Mouse (Mus musculus) adipocyte (in vitro differentiated cells): ENCODE data around the gene Nosip.
A peak's percentile ranks its signal among the peaks of the same experiment; 100 is the strongest.
"Not testable (repeated sequence)": the region's sequence is repeated elsewhere in the genome, so short reads cannot be mapped to it uniquely, and the experiment has no call there.

Experiments
- DNase-seq: peaks from one replicate; pipeline ENCODE4 v3.0.0-alpha.2; 2016; ENCODE audit warnings: low spot score

The Nosip gene

DNA sequence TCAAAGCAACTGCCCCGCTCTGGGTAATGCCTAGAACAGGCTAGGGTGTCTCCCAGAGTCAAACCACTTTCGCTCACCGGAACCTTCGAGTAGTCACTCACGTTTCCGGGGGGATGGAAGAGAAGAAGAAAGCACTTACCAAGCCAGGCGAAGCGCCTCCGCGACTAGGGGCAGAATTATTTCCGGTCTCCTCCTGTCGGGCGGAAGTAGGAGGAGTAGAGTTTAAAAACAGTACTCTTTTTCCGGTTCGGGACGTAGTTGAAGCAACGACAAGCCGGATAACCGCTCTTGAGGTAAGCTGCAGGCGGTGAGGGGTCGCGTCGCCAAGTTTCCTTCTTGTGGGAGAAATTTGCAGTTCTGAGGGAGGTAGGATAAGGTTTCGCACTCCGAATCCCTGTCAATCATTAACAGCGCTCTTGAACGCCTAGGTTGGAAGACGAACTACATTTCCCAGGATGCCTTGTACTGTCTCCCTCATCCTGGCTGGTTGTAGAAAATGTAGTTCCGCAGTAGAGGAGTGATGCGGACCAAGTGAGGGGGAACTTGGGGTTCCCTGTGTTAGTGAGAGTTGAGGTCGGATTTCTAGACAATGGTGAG is at the start of gene Nosip, which contains the start of gene Prrg2:
Gene Nosip, plus strand, starts transcription at position 191 of the 597 bp plus-strand sequence.
Gene Prrg2, minus strand, starts transcription at position 439 of the 597 bp plus-strand sequence.
- DNase-seq = peak; percentile 97

GRCm38 (mm10) chr7:45012824-45013223 is 49.4 kb upstream of the Nosip start:
- peak; percentile 58 for DNase-seq

GRCm38 (mm10) chr7:45013366-45014095 is 48.7 kb upstream of the Nosip start:
- no peak for DNase-seq

DNA sequence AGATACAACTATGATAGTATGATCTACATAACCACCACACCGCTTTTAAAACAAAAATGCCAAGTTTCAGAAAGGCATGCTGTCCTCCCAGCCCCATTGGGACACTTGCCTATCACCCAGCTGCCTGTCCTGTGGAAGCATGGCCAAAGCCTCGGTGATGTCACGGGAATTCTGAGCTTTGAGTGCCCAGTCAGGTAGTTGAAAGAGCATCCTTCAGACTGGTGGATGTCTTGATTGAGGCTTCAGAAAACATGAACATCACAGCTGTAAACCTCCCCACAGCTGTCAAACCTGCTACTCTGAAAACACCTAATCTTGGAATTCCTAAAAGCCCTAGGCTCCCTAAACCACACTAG is 48.2 kb upstream of the Nosip start:
- no peak for DNase-seq

GRCm38 (mm10) chr7:45015344-45015956 is 46.8 kb upstream of the Nosip start:
- DNase-seq = no peak

GRCm38 (mm10) chr7:45015957-45016612 is 46.1 kb upstream of the Nosip start, which contains the start of gene Scaf1:
Gene Scaf1 (minus strand): TSS chr7:45016363.
- DNase-seq = peak; percentile 98

DNA sequence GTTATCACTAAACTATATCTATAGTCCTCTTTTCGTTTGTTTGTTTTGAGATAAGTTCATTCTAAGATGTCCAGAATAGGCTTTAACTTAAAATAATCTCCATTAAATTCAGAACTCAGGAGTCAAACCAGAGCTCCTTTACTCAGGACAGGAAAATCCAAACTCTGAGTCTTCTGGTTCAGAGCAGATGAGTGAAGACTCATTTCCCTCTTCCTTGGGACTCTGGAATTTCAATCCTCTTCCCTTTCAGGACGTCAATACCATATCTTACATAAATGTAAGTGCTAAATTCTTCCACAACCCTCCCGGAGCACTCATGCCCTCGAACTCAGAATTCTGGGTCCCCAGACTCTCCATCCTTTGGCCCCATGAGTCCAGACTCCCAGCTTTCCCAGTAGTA is 45.5 kb upstream of the Nosip start:
- no peak for DNase-seq

DNA sequence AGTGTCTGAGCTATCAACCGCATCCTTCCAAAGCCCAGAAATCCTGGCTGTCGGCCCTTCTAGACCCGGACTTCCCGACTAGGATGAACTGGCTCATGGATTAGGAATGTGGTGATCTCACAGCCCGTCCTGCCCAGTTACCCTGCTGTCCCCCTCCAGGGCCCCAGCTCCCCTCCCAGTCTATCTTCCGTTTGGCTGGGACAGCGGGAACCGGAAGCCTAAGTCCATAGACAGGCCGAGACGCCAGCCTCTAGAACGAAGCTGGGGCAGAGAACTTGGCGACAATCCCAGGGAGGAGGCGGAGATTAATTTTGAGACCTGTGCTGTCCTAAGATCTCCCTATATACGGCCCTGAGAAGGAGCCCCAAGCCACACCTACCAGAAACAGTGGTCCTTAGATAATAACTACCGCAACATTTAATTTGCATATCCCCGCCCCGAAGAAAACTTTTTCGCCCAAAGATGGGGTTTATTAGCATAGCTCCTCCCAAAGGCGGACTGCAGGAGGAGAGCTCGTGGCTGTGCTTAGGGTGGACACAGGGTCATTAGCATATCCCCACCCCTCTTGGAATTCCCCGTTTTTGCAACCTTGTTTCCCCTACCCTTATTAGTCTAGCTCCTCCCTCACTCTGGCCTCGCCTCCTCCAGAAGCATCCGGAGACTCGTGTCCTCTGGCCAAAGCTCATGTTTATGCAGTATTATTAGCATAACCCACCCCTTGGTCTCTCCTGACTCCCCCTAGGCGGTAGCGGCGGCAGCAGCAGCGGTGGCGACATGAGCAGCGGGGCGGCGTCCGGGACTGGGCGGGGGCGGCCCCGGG is 44.8 kb upstream of the Nosip start, which contains the start of gene Rras:
Gene Rras, plus strand, starts transcription at position 720 of the 820 bp plus-strand sequence.
- DNase-seq = peak; percentile 99

- peak; percentile 93 for DNase-seq
These were observed 43.1 kb upstream of the Nosip start for GRCm38 (mm10) chr7:45019031-45019571.

GRCm38 (mm10) chr7:45020225-45020624 is 42.0 kb upstream of the Nosip start:
- no peak for DNase-seq

DNA sequence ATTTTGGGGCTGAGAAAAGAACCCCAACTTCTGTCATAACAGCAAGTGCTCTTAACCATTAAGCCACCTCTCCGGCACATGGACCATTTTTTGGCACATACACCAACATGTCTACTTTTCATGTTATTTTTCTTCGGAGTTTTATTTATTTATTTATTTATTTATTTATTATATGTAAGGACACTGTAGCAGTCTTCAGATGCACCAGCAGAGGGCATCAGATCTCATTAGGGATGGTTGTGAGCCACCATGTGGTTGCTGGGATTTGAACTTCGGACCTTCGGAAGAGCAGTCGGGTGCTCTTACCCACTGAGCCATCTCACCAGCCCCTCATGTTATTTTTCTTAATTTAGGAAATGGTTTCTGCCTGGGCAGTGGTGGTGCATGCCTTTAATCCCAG is 38.5 kb upstream of the Nosip start:
- DNase-seq = not testable (repeated sequence)

DNA sequence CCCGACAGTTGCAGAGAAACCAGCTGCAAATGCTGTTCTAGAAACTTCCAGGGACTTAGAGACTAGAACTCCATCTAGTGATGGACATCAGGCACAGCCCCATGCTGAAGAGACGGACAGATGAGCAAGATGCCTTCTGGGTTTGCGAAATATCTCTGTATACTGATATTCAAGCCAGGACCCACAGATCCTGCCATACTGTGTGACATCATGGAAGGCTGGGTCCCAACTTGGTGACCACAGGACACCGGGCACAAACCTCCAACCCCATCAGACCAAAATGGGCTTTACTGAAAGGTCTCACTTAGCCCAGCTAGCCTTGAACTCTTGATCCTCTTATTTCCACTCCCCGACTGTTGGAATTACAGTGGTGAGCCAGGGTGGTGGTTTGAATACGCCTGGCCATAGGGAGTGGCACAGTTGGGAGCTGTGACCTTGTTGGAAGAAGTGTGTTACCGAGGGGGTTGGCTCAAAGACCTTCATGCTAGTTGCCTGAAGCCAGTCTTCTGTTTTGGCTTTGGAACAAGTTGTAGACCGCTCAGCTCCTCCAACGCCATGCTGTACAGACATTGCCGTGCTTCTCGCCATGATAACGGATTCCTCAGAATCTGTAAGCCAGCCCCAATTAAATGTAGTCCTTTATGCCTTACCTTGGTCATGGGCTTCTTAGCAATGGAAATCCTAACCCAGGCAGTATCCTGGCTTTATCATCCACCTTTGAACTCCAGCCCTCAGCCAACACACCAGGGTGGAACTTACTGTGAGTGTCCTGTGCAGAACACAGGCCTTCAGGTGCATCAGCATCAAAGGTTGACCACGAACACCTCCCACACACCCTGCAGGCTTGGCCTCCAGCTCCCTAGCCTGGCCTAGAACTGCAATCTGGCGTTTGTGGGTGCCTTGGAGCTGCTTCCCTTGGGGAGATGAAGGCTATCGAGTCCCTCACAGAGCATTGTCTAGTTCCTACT is 37.7 kb upstream of the Nosip start:
- DNase-seq = no peak

GRCm38 (mm10) chr7:45025601-45026220 is 36.5 kb upstream of the Nosip start:
- peak; percentile 60 for DNase-seq

GRCm38 (mm10) chr7:45026256-45026655 is 36.0 kb upstream of the Nosip start:
- no peak for DNase-seq

- no peak for DNase-seq
These were observed 34.5 kb upstream of the Nosip start for GRCm38 (mm10) chr7:45027761-45028160.

GRCm38 (mm10) chr7:45028351-45028750 is 33.9 kb upstream of the Nosip start:
- no peak for DNase-seq

DNA sequence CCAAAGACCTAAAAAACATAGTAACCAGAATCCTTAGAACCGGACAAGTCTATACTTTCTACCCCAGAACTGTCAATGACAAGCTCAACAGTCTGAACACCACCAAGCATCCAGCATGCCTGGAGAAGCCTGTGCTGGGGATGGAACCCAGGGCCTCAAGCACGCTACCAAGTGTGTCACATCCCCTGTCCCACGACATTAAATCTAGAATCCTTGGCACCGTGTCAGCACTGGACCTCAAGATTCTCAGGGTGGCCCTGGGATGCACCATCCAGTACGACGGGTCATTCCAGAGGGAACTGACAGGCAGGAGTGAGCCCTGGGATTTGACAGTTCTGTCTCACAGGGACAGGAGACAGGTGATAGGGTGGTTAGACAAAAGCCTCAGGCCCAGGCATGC is 32.2 kb upstream of the Nosip start:
- DNase-seq = no peak

- DNase-seq = no peak
These were observed 31.4 kb upstream of the Nosip start for GRCm38 (mm10) chr7:45030857-45031256.

- no peak for DNase-seq
These were observed 28.4 kb upstream of the Nosip start for GRCm38 (mm10) chr7:45033722-45034359.
